Comparison of ENCODE assay signal across 22 mouse cellular contexts in the genomic region with DNA sequence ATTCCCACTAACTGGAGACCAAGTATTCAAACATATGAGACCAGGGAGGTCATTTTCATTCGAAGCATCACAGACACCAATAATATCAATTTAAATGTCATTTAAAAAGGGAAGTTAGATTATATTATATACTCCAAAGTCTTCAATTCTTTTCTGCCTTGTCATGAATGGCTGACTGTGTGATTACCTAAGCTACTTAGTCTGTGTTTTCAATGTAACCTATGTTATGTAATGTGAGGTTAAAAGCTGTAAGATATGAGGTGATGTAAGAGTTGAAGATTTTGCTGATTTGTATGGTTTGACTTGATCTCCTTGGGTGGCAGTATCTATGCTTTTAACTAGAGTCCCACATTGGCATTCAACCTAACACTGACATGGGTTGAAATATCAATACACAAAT. TPM values are rescaled to one million over a fixed set of nuclear protein-coding genes. Genes with fewer than 3 reads are reported as not detected.
DNase-seq lines count a peak whose midpoint lies in the region; ATAC-seq lines count a peak whose summit lies in the region.
"Had no signal": no experiment of that assay in that cellular context is flagged by ENCODE, and none has a peak within 500 bp of the region (broad histone marks: within the 10 kb centered on the region; RNA-seq: fewer than 3 reads in every experiment).

No protein-coding gene starts in this region.

- intact Hi-C loops in left cerebral cortex, postnatal 10 days (cut with DNase I) = no loop called here

- ATAC-seq in granulocyte monocyte progenitor cell, adult 5-6 weeks (replicated peaks; ENCODE audit: poor library complexity, severe bottlenecking) = peak; percentile 47
- ATAC-seq in megakaryocyte, adult 5-6 weeks (ENCODE audit: poor library complexity, severe bottlenecking) = peak; percentile 43
- ATAC-seq in monocyte, adult 5-6 weeks (replicated peaks; ENCODE audit: insufficient number of reproducible peaks, low FRiP score, low TSS enrichment, poor library complexity, severe bottlenecking) = peak; percentile 50; the same call in 1 of the 2 replicates
- ATAC-seq: activated CD4-positive, CD25-positive, alpha-beta regulatory T cell, adult 4 months; CD4-positive, CD25-positive, alpha-beta regulatory T cell, adult 4 months; forebrain, embryonic 13.5 days; forebrain, embryonic 15.5 days; forebrain, postnatal 0 days; Patski had no signal

- no peak for DNase-seq in cerebellum, postnatal 25 days
- DNase-seq in left cerebral cortex, postnatal 10 days (ENCODE audit: extremely low spot score in 1 of 2, low spot score in 2 of 2) = no peak
- DNase-seq in adrenal gland, adult 2 months = no peak
- no peak for DNase-seq in cerebellum, adult 9-10 months
- DNase-seq: adrenal gland, postnatal 10 days; adrenal gland, postnatal 25 days; B cell, adult 2 months; cerebellum, adult 11 months; cerebellum, adult 18-20 months; cerebellum, adult 8-10 months; cerebellum, postnatal 10 days; cerebellum, postnatal 36 days; embryo, embryonic 11 days; forebrain, postnatal 0 days had no signal

RNA-seq across cellular contexts. Expression of gene Tada1, which starts 36.4 kb away (rescaled TPM):
- total RNA-seq in granulocyte monocyte progenitor cell, adult 5-6 weeks (2014; fragmentation: Nextera tagmentation) = 36.2 and 43.9 TPM in 2 replicates
- total RNA-seq in granulocyte monocyte progenitor cell, adult 5-6 weeks (2017) = 45.4 and 45.9 TPM in 2 replicates
- 44.1 and 47.3 TPM in 2 replicates for total RNA-seq in megakaryocyte, adult 5-6 weeks (2015)
- total RNA-seq in megakaryocyte, adult 5-6 weeks (2017) = 28.9 and 29.4 TPM in 2 replicates
- 29.7 to 47.0 TPM (median 31.9 TPM) in 3 replicates for total RNA-seq in monocyte, adult 5-6 weeks (2017)
- 10 to 100 TPM; 33.3 to 36.3 TPM for total RNA-seq in left cerebral cortex, postnatal 10 days (2021)
- total RNA-seq in adrenal gland, adult 2 months (2021) = 10 to 100 TPM; 16.6 to 19.3 TPM
- 7.3 and 11.1 TPM in 2 replicates for polyA plus RNA-seq in adrenal gland, adult 2 months (2012; rRNA removed)
